ENCODE assay signal across 8 mouse cellular contexts in genomic region chr1:60778465-60779115, GRCm38 (mm10).
DNase-seq lines count a peak whose midpoint lies in the region; ATAC-seq lines count a peak whose summit lies in the region.

No protein-coding gene starts in this region.

- no peak for DNase-seq in kidney, adult 8-10 months
- DNase-seq in gastrocnemius, adult 18-20 months (ENCODE audit: low spot score): peak; percentile 40
- peak; percentile 34 to 55 for DNase-seq in heart, postnatal 14 days
- DNase-seq in lung, postnatal 10 days: peak; percentile 39
- no peak for DNase-seq in hindbrain, embryonic 10.5 days (ENCODE audit: low spot score)
- no peak for DNase-seq in frontal cortex, postnatal 36 days (ENCODE audit: low spot score in 2 of 2)
- no peak for DNase-seq in layer of hippocampus, adult 18-20 months (ENCODE audit: low spot score in 2 of 2)

- no peak overlapping the region for H3K4me3 ChIP-seq in kidney, embryonic 14.5 days (ENCODE audit: low read length)
- H3K4me3 ChIP-seq in hindbrain, embryonic 10.5 days: no peak overlapping the region

- peak; percentile 76 for ATAC-seq in kidney, embryonic 14.5 days (ENCODE audit: low FRiP score, low TSS enrichment)

- H3K4me1 ChIP-seq in kidney, embryonic 14.5 days (ENCODE audit: control insufficient read depth, insufficient read depth, low read length): no peaks in the 10 kb centered on the region
- H3K4me1 ChIP-seq in hindbrain, embryonic 10.5 days (replicated peaks): no peaks in the 10 kb centered on the region

- H3K9ac ChIP-seq in kidney, embryonic 14.5 days (ENCODE audit: low read depth, low read length): no peak overlapping the region

- peak overlapping the region; percentile 76; the same call in 1 of the 2 replicates for H3K27ac ChIP-seq in kidney, embryonic 14.5 days (ENCODE audit: low read depth, low read length)
- no peak overlapping the region for H3K27ac ChIP-seq in hindbrain, embryonic 10.5 days

- 51% methylated on average over 8 of the region's 8 CpGs for WGBS in kidney, embryonic 14.5 days
- 86% methylated on average over 8 of the region's 8 CpGs for WGBS in hindbrain, embryonic 10.5 days

- intact Hi-C loops in heart, postnatal 14 days (cut with DNase I): no loop called here

- H3K4me2 ChIP-seq in kidney, embryonic 14.5 days (replicated peaks; ENCODE audit: low read depth, low read length): no peak overlapping the region

- H3K36me3 ChIP-seq in kidney, embryonic 14.5 days (ENCODE audit: control insufficient read depth, insufficient read depth, low read length): no peaks in the 10 kb centered on the region
- H3K36me3 ChIP-seq in hindbrain, embryonic 10.5 days: no peaks in the 10 kb centered on the region

- H3K27me3 ChIP-seq in kidney, embryonic 14.5 days (ENCODE audit: control insufficient read depth, insufficient read depth, low read length): no peaks in the 10 kb centered on the region
- no peaks in the 10 kb centered on the region for H3K27me3 ChIP-seq in hindbrain, embryonic 10.5 days (ENCODE audit: insufficient read depth, poor library complexity, severe bottlenecking)

- H3K9me3 ChIP-seq in kidney, embryonic 14.5 days (ENCODE audit: control insufficient read depth, low read length): no peaks in the 10 kb centered on the region
- no peaks in the 10 kb centered on the region for H3K9me3 ChIP-seq in hindbrain, embryonic 10.5 days

Comparison
In these comparisons a context has a peak if more than half of its experiments do, and no peak if none do; other contexts are left out.
1. DNase-seq: peak in gastrocnemius, adult 18-20 months (single experiment), heart, postnatal 14 days (2 of 2) and lung, postnatal 10 days (single experiment); none in kidney, adult 8-10 months (0 of 2), hindbrain, embryonic 10.5 days (single experiment), frontal cortex, postnatal 36 days (0 of 2) and layer of hippocampus, adult 18-20 months (0 of 2).